Mouse (Mus musculus) E14TG2a.4 (cell line): ENCODE measurements around the gene Ppt2.

Experiments
- CTCF ChIP-seq: conservative IDR thresholded peaks from 2 replicates; pipeline ENCODE4 v1.5.1; 2014; ENCODE audit warnings: low read length
- NANOG ChIP-seq: IDR thresholded peaks from 2 replicates; pipeline ENCODE4 v1.6.1; 2014; ENCODE audit warnings: borderline replicate concordance, low read length, mixed read lengths
- POU5F1 ChIP-seq: IDR thresholded peaks from 2 replicates; pipeline ENCODE4 v1.6.1; 2014; ENCODE audit warnings: low read length, borderline replicate concordance

DNA sequence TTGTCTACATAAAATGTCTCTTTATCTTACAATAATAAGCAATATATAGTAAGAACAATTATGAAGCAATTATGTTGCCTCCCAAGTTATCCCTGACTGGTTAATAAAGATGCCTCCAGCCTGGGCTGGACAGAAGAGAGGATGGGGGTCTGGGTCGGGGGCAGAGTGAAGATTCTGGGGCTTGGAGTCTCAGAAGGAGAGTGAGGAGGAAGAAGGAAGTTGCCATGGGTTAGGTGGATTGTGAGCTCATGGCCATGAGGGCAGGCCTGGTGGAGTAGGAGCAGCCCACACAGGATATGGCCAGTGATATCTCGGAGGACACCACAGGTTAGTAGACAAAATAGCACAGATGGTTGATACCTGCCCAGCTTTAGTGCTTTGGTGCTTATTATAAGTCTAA is 29.8 kb upstream of the Ppt2 start:
- TF ChIP-seq CTCF (no peak), NANOG (no peak), POU5F1 (no peak)
